Mouse (Mus musculus): ENCODE results near the gene Camta2. TPM values are rescaled to one million over a fixed set of nuclear protein-coding genes. Genes with fewer than 3 reads are reported as not detected.

Camta2 gene
- 17.7 and 25.2 TPM in 2 replicates for polyA plus RNA-seq (2012; rRNA removed)

GRCm38 (mm10) chr11:70687601-70688199 lies at the start of gene Camta2:
Camta2 (minus strand) TSS chr11:70688105.
- peak; percentile 85 for DNase-seq (ENCODE audit: low read depth)
- TF ChIP-seq CTCF (IDR thresholded peaks at IDR 0.05; ENCODE audit: borderline replicate concordance, extremely low read depth, insufficient read depth, insufficient read length), result peak; percentile 39
- TF ChIP-seq POLR2A (IDR thresholded peaks at IDR 0.05; ENCODE audit: borderline replicate concordance, extremely low read depth, insufficient read depth, insufficient read length, poor library complexity, severe bottlenecking), result peak; percentile 51; the same call in 1 of the 2 replicates

GRCm38 (mm10) chr11:70733256-70733655 lies 45.4 kb upstream of the Camta2 start:
- no peak for TF ChIP-seq CTCF (IDR thresholded peaks at IDR 0.05; ENCODE audit: borderline replicate concordance, extremely low read depth, insufficient read depth, insufficient read length)
- TF ChIP-seq POLR2A (IDR thresholded peaks at IDR 0.05; ENCODE audit: borderline replicate concordance, extremely low read depth, insufficient read depth, insufficient read length, poor library complexity, severe bottlenecking), result no peak
- DNase-seq (ENCODE audit: low read depth), result no peak

DNA sequence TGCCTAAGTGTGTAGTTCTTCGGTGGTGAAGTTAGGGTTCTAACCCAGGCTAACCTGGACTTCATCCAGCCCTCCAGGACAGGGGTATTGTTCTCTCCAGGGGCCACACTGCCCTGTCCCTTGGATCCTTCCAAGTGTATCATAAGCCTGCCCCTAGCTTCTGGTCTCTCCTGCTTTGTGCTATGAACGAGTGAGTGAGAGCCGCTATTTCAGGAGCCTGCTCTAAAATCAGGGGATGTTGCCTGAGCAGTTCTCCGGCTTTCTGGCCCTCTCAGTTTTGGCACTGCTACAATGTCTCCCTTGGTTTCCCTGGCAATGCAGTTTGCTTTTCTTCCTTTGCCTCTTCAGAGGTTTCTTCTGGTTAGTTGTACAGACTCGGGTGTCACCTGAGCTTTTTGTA lies 43.3 kb upstream of the Camta2 start:
- DNase-seq (ENCODE audit: low read depth), result peak; percentile 41
- no peak for TF ChIP-seq POLR2A (IDR thresholded peaks at IDR 0.05; ENCODE audit: borderline replicate concordance, extremely low read depth, insufficient read depth, insufficient read length, poor library complexity, severe bottlenecking)
- no peak for TF ChIP-seq CTCF (IDR thresholded peaks at IDR 0.05; ENCODE audit: borderline replicate concordance, extremely low read depth, insufficient read depth, insufficient read length)

DNA sequence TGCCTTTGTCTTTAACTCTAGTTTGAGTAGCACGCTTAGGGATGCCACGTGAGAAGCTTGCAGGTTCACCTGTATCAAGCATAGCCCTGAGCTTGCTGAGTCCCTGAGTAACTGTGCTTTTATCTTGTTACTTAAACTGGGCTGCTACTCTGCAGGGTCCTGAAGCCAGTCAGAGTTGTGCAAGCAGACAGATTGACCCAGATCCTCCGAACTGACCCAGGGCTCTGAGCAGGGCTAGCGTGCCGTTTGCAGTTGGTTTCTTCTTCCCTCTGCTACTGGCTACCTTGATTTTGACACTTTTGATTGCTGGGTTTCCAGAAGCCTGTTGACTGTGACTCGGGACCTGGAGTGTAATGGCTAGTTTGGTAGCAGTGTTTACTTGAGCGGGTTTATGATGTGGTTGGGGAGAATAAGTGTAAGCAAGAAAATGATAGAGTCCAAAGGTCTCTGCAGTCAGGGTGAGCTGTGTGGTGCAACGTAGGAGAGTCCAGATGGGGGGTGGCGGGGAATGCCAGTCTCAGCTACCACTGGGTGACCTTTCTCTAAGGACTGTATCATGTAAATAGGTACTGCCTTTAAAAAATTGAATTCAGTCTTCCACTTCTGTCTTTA lies 42.6 kb upstream of the Camta2 start:
- no peak for TF ChIP-seq POLR2A (IDR thresholded peaks at IDR 0.05; ENCODE audit: borderline replicate concordance, extremely low read depth, insufficient read depth, insufficient read length, poor library complexity, severe bottlenecking)
- TF ChIP-seq CTCF (IDR thresholded peaks at IDR 0.05; ENCODE audit: borderline replicate concordance, extremely low read depth, insufficient read depth, insufficient read length), result no peak
- DNase-seq (ENCODE audit: low read depth), result no peak

- TF ChIP-seq POLR2A (IDR thresholded peaks at IDR 0.05; ENCODE audit: borderline replicate concordance, extremely low read depth, insufficient read depth, insufficient read length, poor library complexity, severe bottlenecking) (no peak), CTCF (IDR thresholded peaks at IDR 0.05; ENCODE audit: borderline replicate concordance, extremely low read depth, insufficient read depth, insufficient read length) (no peak)
- DNase-seq (ENCODE audit: low read depth), result no peak
Measured at GRCm38 (mm10) chr11:70727385-70727784, 39.5 kb upstream of the Camta2 start.

DNA sequence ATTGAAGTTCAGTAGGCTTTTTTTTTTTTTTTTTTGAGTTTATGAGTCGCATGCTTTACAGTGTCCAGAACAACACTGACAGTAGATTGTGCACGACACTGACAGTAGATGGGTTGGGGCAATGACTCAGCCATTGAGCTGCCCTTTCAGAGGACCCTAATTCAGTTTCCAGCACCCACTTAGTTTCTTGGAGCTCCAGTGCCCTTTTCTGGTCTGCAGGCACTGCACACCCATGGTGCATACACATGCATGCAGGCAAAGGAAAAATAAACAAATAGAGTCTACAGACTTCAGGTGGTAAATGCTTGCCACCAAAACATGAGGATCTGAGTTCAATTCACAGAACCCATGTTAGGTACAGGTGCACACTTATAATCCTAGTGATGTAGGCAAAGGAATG lies 38.7 kb upstream of the Camta2 start:
- no peak for TF ChIP-seq CTCF (IDR thresholded peaks at IDR 0.05; ENCODE audit: borderline replicate concordance, extremely low read depth, insufficient read depth, insufficient read length)
- no peak for TF ChIP-seq POLR2A (IDR thresholded peaks at IDR 0.05; ENCODE audit: borderline replicate concordance, extremely low read depth, insufficient read depth, insufficient read length, poor library complexity, severe bottlenecking)
- DNase-seq (ENCODE audit: low read depth), result no peak

GRCm38 (mm10) chr11:70724706-70725105 lies 36.8 kb upstream of the Camta2 start:
- TF ChIP-seq POLR2A (IDR thresholded peaks at IDR 0.05; ENCODE audit: borderline replicate concordance, extremely low read depth, insufficient read depth, insufficient read length, poor library complexity, severe bottlenecking) (no peak), CTCF (IDR thresholded peaks at IDR 0.05; ENCODE audit: borderline replicate concordance, extremely low read depth, insufficient read depth, insufficient read length) (no peak)
- DNase-seq (ENCODE audit: low read depth), result no peak

DNA sequence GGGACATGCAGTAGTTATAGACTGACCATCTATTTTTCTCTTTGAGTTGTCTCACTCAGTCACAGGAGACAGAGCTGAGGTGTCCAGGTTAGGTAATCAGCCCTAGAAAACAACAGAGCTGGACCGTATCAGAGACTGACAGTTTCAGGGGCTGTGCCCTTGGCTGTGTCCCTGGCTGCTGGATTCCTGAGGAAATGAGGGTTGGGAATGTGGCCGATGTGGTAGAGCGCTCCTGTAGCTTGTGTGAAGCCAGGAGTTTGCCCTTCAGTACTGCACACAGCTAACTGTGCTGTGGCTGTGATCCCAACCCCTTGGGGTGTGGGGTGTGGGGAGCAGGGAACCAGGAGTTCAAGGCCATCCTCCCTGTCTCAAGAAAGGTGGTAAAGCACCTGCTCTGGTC lies 33.2 kb upstream of the Camta2 start:
- no peak for DNase-seq (ENCODE audit: low read depth)
- TF ChIP-seq CTCF (IDR thresholded peaks at IDR 0.05; ENCODE audit: borderline replicate concordance, extremely low read depth, insufficient read depth, insufficient read length) (no peak), POLR2A (IDR thresholded peaks at IDR 0.05; ENCODE audit: borderline replicate concordance, extremely low read depth, insufficient read depth, insufficient read length, poor library complexity, severe bottlenecking) (no peak)

- DNase-seq (ENCODE audit: low read depth), result no peak
- TF ChIP-seq POLR2A (IDR thresholded peaks at IDR 0.05; ENCODE audit: borderline replicate concordance, extremely low read depth, insufficient read depth, insufficient read length, poor library complexity, severe bottlenecking) (no peak), CTCF (IDR thresholded peaks at IDR 0.05; ENCODE audit: borderline replicate concordance, extremely low read depth, insufficient read depth, insufficient read length) (no peak)
Measured at GRCm38 (mm10) chr11:70720567-70720966, 32.7 kb upstream of the Camta2 start.

DNA sequence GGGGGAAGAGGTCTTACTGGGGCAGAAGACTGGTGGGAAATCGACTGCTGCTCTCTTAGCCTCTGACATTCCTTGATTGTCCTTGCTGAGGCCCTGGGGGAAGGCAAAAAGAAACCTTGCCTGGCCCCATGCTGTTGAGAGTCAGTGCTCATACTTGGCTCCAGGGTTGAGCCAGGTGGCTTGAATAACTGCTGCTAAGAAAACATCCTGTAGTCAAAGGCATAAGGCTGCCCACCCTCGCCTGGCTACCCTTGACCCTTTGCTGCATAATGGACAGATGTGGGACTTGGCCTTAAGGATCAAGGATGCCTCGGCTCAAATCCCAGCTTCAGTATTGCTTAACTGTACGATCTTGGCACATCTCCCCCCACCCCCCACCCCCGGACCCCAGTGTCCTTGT lies 30.6 kb upstream of the Camta2 start:
- no peak for DNase-seq (ENCODE audit: low read depth)
- TF ChIP-seq POLR2A (IDR thresholded peaks at IDR 0.05; ENCODE audit: borderline replicate concordance, extremely low read depth, insufficient read depth, insufficient read length, poor library complexity, severe bottlenecking) (no peak), CTCF (IDR thresholded peaks at IDR 0.05; ENCODE audit: borderline replicate concordance, extremely low read depth, insufficient read depth, insufficient read length) (no peak)

GRCm38 (mm10) chr11:70715832-70716231 lies 27.9 kb upstream of the Camta2 start:
- DNase-seq (ENCODE audit: low read depth), result no peak
- TF ChIP-seq CTCF (IDR thresholded peaks at IDR 0.05; ENCODE audit: borderline replicate concordance, extremely low read depth, insufficient read depth, insufficient read length) (no peak), POLR2A (IDR thresholded peaks at IDR 0.05; ENCODE audit: borderline replicate concordance, extremely low read depth, insufficient read depth, insufficient read length, poor library complexity, severe bottlenecking) (no peak)

DNA sequence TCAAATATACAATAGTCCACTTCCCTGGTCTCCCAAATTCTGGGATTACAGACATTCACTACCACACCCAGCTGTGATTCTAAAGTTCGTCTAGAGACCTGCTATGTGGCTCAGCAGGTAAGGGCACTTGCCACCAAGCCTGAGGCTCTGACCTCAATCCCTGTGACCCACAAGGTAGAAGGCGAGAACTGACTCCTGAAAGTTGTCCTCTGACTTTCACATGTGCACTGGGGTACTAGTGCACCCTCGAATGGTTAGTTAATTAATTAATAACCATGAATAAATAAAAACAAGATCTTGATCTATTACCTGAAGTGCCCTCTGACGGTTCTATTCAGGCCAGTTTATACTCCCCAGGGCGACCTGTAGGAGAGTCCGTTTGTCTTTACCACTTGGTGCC lies 25.3 kb upstream of the Camta2 start:
- TF ChIP-seq CTCF (IDR thresholded peaks at IDR 0.05; ENCODE audit: borderline replicate concordance, extremely low read depth, insufficient read depth, insufficient read length) (no peak), POLR2A (IDR thresholded peaks at IDR 0.05; ENCODE audit: borderline replicate concordance, extremely low read depth, insufficient read depth, insufficient read length, poor library complexity, severe bottlenecking) (no peak)
- DNase-seq (ENCODE audit: low read depth), result no peak
